Mouse (Mus musculus) embryonic fibroblast, embryonic 13.5 days (primary cell): ENCODE results near the gene Fggy.

Source experiments
- CTCF ChIP-seq: IDR thresholded peaks from 2 replicates; pipeline ENCODE4 v1.5.1; 2011; ENCODE audit warnings: mild to moderate bottlenecking, control low read depth, low read length, moderate library complexity, borderline replicate concordance; ENCODE audit not compliant: insufficient read depth
- POLR2A ChIP-seq: IDR thresholded peaks from 2 replicates; pipeline ENCODE4 v1.6.1; 2011; ENCODE audit warnings: low read depth, mild to moderate bottlenecking, control low read depth, low read length, moderate library complexity

DNA sequence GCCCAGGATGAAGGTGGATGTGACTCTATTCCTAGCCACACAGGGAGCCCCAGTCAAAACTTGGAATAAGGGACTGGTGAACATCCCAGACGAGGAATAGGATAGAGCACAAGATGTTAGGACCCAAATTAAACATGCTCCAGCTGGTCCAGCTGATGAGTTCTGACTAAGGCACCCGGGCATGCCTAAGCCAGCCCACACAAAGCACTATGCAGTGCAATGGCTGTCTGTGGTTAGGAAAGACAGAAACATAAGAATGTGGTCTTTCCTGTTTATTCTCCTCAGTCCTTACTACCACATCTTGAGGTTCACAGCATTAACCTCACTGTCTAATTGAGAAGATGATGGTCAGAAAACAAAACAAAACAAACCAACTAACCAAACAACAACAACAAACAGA lies 374.0 kb downstream of the Fggy start:
- TF ChIP-seq CTCF (no peak), POLR2A (no peak)
